Mouse (Mus musculus) embryonic facial prominence, embryonic 11.5 days (tissue): Measurements from ENCODE around the gene Vps52. TPM values are rescaled to one million over a fixed set of nuclear protein-coding genes. Genes with fewer than 3 reads are reported as not detected.

Source experiments
- ATAC-seq: fragments of 200-750 bp; cut with Nextera tagmentation; replicated peaks from 2 replicates; pipeline ENCODE4 v1.8.0; 2017; ENCODE audit warnings: low read depth; ENCODE audit not compliant: insufficient number of reproducible peaks, low FRiP score, low TSS enrichment
- DNase-seq: peaks from one replicate; pipeline ENCODE4 v3.0.0-alpha.2; 2015; ENCODE audit warnings: low spot score
- H3K27ac ChIP-seq: fragments of 300-500 bp; sonication (generic); replicated peaks from 2 replicates; pipeline ENCODE4 v1.5.1; 2014; ENCODE audit warnings: mild to moderate bottlenecking, low read depth, low read length, control low read depth
- H3K27me3 ChIP-seq: fragments of 300-500 bp; sonication (generic); 2 replicates; pipeline ENCODE4 v1.6.1; 2014; ENCODE audit warnings: mild to moderate bottlenecking, low read length, moderate library complexity, mixed read lengths; ENCODE audit not compliant: control insufficient read depth, insufficient read depth
- H3K36me3 ChIP-seq: fragments of 300-500 bp; sonication (generic); replicated peaks from 2 replicates; pipeline ENCODE4 v1.6.1; 2014; ENCODE audit warnings: low read depth, mild to moderate bottlenecking, low read length, moderate library complexity, mixed read lengths; ENCODE audit not compliant: control insufficient read depth, insufficient read depth
- H3K4me1 ChIP-seq: fragments of 300-500 bp; sonication (generic); 2 replicates; pipeline ENCODE4 v1.6.1; 2014; ENCODE audit warnings: low read length, mixed read lengths; ENCODE audit not compliant: control insufficient read depth, insufficient read depth
- H3K4me2 ChIP-seq: fragments of 300-500 bp; sonication (generic); 2 replicates; pipeline ENCODE4 v1.6.1; 2014; ENCODE audit warnings: low read depth, mild to moderate bottlenecking, control low read depth, low read length, moderate library complexity
- H3K4me3 ChIP-seq: fragments of 300-500 bp; sonication (generic); 2 replicates; pipeline ENCODE4 v1.5.1; 2014; ENCODE audit warnings: low read depth, low read length, control low read depth
- H3K9ac ChIP-seq: fragments of 300-500 bp; sonication (generic); replicated peaks from 2 replicates; pipeline ENCODE4 v1.6.1; 2014; ENCODE audit warnings: mild to moderate bottlenecking, control low read depth, low read length
- H3K9me3 ChIP-seq: fragments of 300-500 bp; sonication (generic); replicated peaks from 2 replicates; pipeline ENCODE4 v1.6.1; 2016; ENCODE audit warnings: mild to moderate bottlenecking, low read length, inconsistent platforms, mixed read lengths; ENCODE audit not compliant: control insufficient read depth
- WGBS: fragments of 180-500 bp; shearing (Covaris S2); extraction: QIAGEN DNeasy Blood & Tissue Kit; methylation state at CpG from one replicate; pipeline ENCODE4 v1.1.7; 2014; 5-methylcytosine and 5-hydroxymethylcytosine counted together
- polyA plus RNA-seq: library from polyadenylated mRNA; unstranded; fragments of >200 nt; fragmentation: Nextera tagmentation; extraction: Ambion mirVana; gene quantifications from 2 replicates; pipeline ENCODE4 v1.2.1, GENCODE M21; 2014

The Vps52 gene
- polyA plus RNA-seq, 1 experiment from 2014 or later, result 27.7 TPM

GRCm38 (mm10) chr17:33911813-33912414 lies 43.7 kb upstream of the Vps52 start:
- WGBS, result 88% methylated on average over 28 of the region's 28 CpGs
- DNase-seq (no peak), ATAC-seq (no peak)
- no peak overlapping the region for H3K4me2 ChIP-seq
- H3K9ac ChIP-seq, result no peak overlapping the region
- H3K36me3 ChIP-seq, result peaks cover 23% of the 10 kb centered on the region
- H3K4me3 ChIP-seq, result no peak overlapping the region; the same call in 1 of the 2 replicates
- no peaks in the 10 kb centered on the region for H3K9me3 ChIP-seq
- no peak overlapping the region for H3K27ac ChIP-seq
- no peaks in the 10 kb centered on the region for H3K4me1 ChIP-seq
- H3K27me3 ChIP-seq, result no peaks in the 10 kb centered on the region

- ATAC-seq (no peak), DNase-seq (no peak)
- no peaks in the 10 kb centered on the region for H3K27me3 ChIP-seq
- H3K36me3 ChIP-seq, result peaks cover 23% of the 10 kb centered on the region
- H3K9ac ChIP-seq, result no peak overlapping the region
- H3K9me3 ChIP-seq, result no peaks in the 10 kb centered on the region
- H3K4me2 ChIP-seq, result no peak overlapping the region
- H3K4me1 ChIP-seq, result no peaks in the 10 kb centered on the region
- WGBS, result 92% methylated on average over 10 of the region's 10 CpGs
- no peak overlapping the region for H3K4me3 ChIP-seq
- no peak overlapping the region for H3K27ac ChIP-seq
Measured at GRCm38 (mm10) chr17:33913264-33913663, 42.3 kb upstream of the Vps52 start.

- ATAC-seq (no peak), DNase-seq (no peak)
- Histone ChIP-seq H3K27ac (no peak overlapping the region), H3K9me3 (no peaks in the 10 kb centered on the region), H3K27me3 (no peaks in the 10 kb centered on the region), H3K4me2 (no peak overlapping the region), H3K4me3 (no peak overlapping the region), H3K36me3 (peaks cover 23% of the 10 kb centered on the region), H3K9ac (no peak overlapping the region), H3K4me1 (no peaks in the 10 kb centered on the region)
- WGBS, result 91% methylated on average over 8 of the region's 8 CpGs
Measured at GRCm38 (mm10) chr17:33913905-33914304, 41.7 kb upstream of the Vps52 start.

GRCm38 (mm10) chr17:33914969-33915391 lies 40.6 kb upstream of the Vps52 start:
- Histone ChIP-seq H3K36me3 (peaks cover 23% of the 10 kb centered on the region), H3K4me1 (peaks cover 2% of the 10 kb centered on the region), H3K27me3 (no peaks in the 10 kb centered on the region), H3K9ac (no peak overlapping the region), H3K4me2 (peak overlapping the region; percentile 5; the same call in 1 of the 2 replicates), H3K9me3 (no peaks in the 10 kb centered on the region), H3K4me3 (no peak overlapping the region), H3K27ac (no peak overlapping the region)
- 77% methylated on average over 13 of the region's 13 CpGs for WGBS
- DNase-seq, result no peak
- no peak for ATAC-seq

- H3K4me3 ChIP-seq, result peak within 1 kb of the TSS; percentile 54
- H3K9ac ChIP-seq, result peak within 1 kb of the TSS; percentile 61
- H3K36me3 ChIP-seq, result peaks cover 23% of the 10 kb centered on the region
- H3K27ac ChIP-seq, result peak within 1 kb of the TSS; percentile 59
- under 1% methylated on average over 31 of the region's 34 CpGs for WGBS
- ATAC-seq (peak; percentile 87), DNase-seq (peak; percentile 98)
- H3K4me2 ChIP-seq, result peak within 1 kb of the TSS; percentile 46
- peaks cover 2% of the 10 kb centered on the region for H3K4me1 ChIP-seq
- H3K27me3 ChIP-seq, result no peaks in the 10 kb centered on the region
- no peaks in the 10 kb centered on the region for H3K9me3 ChIP-seq
Measured at GRCm38 (mm10) chr17:33915671-33916250, 39.9 kb upstream of the Vps52 start, which contains the start of the genes Tapbp and Zbtb22. Gene Tapbp, plus strand, starts transcription at chr17:33915899. Gene Zbtb22, plus strand, starts transcription at chr17:33915904.

GRCm38 (mm10) chr17:33916294-33916693 lies 39.3 kb upstream of the Vps52 start:
- WGBS, result 0% methylated on average over 14 of the region's 20 CpGs
- ATAC-seq, result no peak; the same call in 1 of the 2 replicates

GRCm38 (mm10) chr17:33916847-33917655 lies 38.6 kb upstream of the Vps52 start:
- Histone ChIP-seq H3K4me2 (peak overlapping the region; percentile 46), H3K36me3 (peaks cover 15% of the 10 kb centered on the region), H3K9ac (no peak overlapping the region; the same call in 1 of the 2 replicates), H3K4me1 (peaks cover 2% of the 10 kb centered on the region), H3K4me3 (peak overlapping the region; percentile 54), H3K27me3 (no peaks in the 10 kb centered on the region), H3K27ac (no peak overlapping the region), H3K9me3 (no peaks in the 10 kb centered on the region)
- 70% methylated on average over 31 of the region's 31 CpGs for WGBS
- ATAC-seq, result no peak
- DNase-seq, result no peak

More at GRCm38 (mm10) chr17:33916294-33916693, 39.3 kb upstream of the Vps52 start:
- H3K9ac ChIP-seq, result peak overlapping the region; percentile 61
- peaks cover 21% of the 10 kb centered on the region for H3K36me3 ChIP-seq
- DNase-seq, result peak; percentile 84
- H3K27ac ChIP-seq, result peak overlapping the region; percentile 59
- H3K4me3 ChIP-seq, result peak overlapping the region; percentile 54
- H3K4me2 ChIP-seq, result peak overlapping the region; percentile 46
- H3K9me3 ChIP-seq, result no peaks in the 10 kb centered on the region
- no peaks in the 10 kb centered on the region for H3K27me3 ChIP-seq
- peaks cover 2% of the 10 kb centered on the region for H3K4me1 ChIP-seq
